Mouse (Mus musculus) C2C12 (cell line): ENCODE measurements at regions not wholly inside any gene's neighbourhood (a gene's known extent, or its start where the extent isn't known, plus 50 kb on each side); places are given as distances from the start of the nearest gene placed in this dataset.

Experiments used
- CTCF ChIP-seq: IDR thresholded peaks from one replicate; pipeline ENCODE4 v1.5.1; 2011; ENCODE audit not compliant: control insufficient read depth, insufficient read depth, insufficient read length
- MYOD1 ChIP-seq: IDR thresholded peaks from one replicate; pipeline ENCODE4 v1.6.1; 2011; ENCODE audit warnings: low read depth; ENCODE audit not compliant: control insufficient read depth, insufficient read length
- USF1 ChIP-seq: IDR thresholded peaks from one replicate; pipeline ENCODE4 v1.6.1; 2011; ENCODE audit warnings: low read depth, mild to moderate bottlenecking, control low read depth, moderate library complexity

DNA sequence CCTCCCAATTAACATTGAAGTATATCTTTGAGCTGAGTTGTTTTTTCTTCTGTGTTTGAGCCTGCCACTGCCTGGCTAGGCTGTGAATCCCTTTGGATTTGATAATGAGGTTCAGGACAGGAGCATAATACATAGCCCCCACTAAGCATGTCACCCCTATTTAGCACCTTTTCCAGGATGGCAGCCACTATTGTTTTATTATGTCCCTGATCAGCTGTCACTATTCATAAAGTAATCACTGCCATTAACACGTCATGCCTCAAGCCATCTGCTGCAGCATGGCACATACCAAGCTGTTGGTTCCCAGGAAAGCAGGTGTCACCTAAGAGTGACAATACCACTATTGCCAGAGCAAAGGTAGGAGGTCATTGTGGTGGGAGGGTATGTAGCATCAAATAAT, 167.0 kb upstream of the Nr2f2 start:
- no peak for TF ChIP-seq CTCF
- TF ChIP-seq MYOD1: no peak
- no peak for TF ChIP-seq USF1
